Mouse (Mus musculus) lung, adult 18-20 months (tissue): ENCODE measurements at regions not wholly inside any gene's neighbourhood (a gene's known extent, or its start where the extent isn't known, plus 50 kb on each side); places are given as distances from the start of the nearest gene placed in this dataset.
A peak's percentile ranks its signal among the peaks of the same experiment; 100 is the strongest.

Source experiments
- DNase-seq, 2 experiments: peaks; one replicate each; pipeline ENCODE4 v3.0.0; 2022; ENCODE audit warnings: mixed read lengths in 2 of 2

DNA sequence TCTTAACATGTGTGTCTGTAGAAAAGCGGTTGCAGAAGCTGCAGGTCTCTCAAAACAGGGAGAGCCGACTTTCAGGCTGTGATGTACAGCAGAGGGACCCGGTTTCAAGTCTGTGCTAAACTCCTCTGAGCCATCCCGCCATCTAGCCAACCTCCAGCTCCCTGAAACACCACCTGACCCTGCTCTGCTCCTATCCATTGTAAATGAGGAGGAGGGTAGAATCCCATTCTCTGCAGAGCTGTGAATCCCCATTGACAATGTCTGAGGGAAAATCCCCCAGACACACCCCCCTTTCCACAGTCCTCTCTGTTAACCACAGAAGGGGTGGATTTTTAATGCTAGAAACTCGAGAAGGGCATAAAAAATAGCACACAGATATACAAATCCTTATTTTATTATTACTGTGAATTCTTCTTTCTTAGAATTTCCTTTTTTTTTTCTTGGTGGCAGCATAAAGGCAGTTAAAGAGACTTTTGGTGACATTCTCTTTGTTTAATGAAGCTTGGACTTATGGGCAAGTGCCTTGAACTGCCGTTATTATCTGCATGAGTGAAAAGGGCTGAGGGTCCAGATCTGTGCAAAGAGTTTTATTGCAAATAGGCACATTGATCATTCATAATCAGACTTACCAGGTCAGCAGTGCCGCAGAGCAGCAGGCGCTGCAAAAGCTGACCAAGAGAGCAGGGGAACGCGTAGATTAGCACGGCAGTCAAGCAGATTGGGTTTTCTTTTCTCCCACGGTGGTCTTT is 111.3 kb upstream of the Paqr3 start:
- DNase-seq = no peak

- DNase-seq = no peak
Observed at GRCm38 (mm10) chr5:97218712-97219111, 107.3 kb upstream of the Paqr3 start.

DNA sequence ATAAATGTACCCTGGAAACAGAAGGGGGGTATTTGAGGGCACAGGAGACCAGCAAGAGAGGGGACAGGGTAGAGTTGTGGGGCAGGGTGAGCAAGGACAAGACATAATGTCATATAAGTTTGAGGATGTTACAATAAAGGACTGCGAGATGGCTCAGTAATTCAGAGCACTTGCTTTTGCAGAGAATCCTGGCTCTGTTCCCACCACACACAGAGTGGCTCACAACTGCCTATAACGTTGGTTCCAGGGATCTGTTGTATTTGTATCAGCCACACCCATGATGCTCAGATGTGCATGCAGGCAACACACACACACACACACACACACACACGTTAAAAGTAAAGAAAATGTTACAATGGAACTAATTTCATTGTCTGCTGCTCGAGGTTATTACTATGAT is 94.2 kb upstream of the Paqr3 start:
- DNase-seq = no peak

DNA sequence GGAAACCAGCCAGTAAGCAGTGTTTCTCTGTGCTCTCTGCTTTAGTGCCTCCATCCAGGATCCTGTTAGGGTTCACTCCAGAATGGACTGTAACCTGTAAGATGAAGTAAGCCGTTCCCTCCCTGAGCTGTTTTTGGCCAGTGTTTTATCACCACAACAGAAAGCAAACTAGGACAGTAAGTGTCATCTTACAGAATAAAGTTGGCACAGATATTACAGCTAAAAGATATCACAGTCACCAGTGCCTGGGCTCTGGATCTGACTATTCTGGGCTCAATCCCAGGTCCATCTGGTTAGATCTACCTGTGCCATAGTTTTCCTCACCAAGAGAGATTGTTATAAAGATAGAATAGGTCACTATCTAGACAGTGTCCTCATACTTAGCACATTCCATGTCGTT is 92.9 kb upstream of the Paqr3 start:
- no peak for DNase-seq

DNA sequence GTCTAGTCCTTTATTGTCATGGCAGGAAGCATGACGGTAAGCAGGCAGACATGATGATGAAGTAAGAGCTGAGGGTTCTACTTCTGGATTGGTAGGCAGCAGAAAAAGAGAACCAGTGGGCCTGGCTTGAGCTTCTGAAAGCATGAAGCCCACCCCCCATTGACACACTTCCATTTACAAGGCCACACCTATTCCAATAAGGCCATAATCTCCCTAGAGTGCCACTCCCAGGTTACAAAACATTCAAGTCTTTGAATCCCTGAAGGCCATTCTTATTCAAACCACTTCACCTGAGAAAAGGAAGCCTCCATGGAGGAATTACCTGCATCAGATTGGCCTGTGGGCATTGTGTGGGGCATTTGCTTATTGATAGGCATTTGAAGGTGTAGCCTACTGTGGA is 92.2 kb upstream of the Paqr3 start:
- no peak for DNase-seq

GRCm38 (mm10) chr5:97202557-97202956 is 91.2 kb upstream of the Paqr3 start:
- no peak for DNase-seq

DNA sequence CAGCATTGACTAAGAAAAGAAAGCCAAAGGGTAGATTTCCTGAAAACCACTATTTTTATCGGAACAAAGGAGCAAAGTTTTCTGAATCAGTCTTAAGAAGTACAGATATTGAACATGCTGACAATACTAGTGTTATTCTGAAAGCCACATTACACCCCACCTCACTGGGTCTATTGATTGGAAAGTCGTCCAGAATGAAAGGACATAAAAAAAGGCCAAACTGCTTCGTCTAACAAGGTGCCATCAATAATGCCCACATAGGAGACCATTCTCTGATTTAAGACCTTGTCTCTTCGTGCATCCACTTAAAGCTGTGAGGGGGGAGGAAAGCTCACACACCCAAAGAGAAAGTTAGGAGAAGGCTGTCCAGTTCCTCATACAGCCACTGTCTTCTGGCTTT is 89.3 kb upstream of the Paqr3 start:
- no peak for DNase-seq

DNA sequence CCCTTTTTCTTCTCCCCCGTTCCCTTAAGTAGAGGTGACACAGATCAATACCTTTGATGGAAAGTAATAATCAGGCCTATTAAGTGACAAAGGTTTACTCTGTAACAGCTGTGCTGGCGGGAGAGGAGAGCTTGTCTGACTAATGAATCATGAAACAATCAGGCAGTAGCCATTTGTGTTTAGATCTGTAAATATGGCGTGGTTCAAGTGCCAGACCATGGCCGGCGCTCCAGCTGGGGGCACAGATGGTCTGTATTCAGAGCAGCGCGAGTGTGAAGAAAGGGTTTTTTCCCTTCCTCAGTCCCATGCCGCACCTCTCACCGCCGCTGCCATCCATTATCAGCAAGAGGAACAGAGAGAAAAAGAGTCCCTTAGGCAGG is 83.9 kb upstream of the Paqr3 start:
- DNase-seq = no peak

DNA sequence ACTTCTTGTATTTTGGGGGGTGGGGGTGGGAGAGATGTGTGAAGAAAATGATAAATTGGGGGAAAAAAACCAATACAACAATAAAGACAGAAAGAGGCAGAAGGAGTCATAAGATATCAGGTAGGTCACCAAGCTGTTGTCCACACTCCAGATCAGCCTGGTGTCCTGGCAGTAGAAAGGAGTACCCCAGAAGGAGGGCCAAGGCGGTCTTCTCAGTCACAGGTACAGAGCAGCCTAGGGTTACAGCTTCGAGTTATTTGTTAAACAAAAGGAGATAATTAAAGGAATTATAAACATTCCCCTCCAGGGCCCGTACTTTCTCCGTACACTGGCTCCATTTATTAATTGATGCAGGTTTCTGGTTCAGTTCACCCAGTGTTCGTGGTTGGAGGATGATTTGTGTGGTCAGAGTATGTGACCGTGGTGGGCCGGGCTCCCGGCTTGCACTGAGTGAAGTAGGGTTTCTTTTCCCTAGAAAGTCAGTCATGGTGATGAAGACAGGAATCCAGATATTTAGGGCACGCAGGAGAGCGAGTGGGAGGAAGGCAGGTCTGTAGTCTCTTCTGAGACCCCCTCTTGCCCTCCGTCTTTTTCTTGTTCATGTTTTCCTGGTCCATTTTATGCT is 83.4 kb upstream of the Paqr3 start:
- no peak for DNase-seq

- DNase-seq = no peak
Observed at GRCm38 (mm10) chr5:97192656-97193055, 81.3 kb upstream of the Paqr3 start.

- no peak for DNase-seq
Observed at GRCm38 (mm10) chr5:97190695-97191094, 79.3 kb upstream of the Paqr3 start.

DNA sequence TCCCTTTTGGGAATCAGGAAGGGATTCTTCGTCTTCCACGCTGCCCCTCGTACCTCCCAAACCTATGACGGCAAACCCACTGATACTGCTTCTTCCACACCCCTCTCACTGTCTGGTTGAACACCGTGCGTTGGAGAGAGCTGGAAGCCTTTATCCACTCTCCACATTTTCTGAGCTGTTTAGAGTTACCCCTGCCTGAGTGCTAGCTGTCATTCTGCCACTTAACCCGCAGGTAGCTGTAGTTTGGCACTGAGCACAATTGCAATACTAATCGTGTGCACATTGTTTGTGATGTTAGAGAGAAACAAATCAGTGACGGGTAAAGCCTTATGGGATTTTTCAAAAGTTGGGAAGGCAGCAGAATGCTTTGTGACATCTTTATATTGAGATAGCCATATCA is 73.1 kb upstream of the Paqr3 start:
- no peak for DNase-seq

DNA sequence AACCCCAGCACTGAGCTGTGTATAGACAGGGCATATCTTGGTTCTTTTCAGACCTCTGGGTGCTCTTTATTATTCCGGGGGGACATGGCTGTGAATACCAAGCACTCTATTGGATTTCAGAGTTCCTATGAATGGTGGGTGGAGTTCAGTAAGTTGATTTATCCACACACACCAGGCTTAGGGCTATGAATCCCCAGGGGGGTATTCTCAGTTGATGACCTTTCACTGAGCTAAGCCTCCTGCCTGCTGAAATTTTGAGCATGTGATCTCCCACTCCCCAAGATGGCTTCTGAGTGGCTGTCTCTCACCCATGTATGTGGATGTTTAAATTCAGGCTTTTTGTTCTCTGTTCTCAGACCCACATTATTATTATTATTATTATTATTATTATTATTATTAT is 69.9 kb upstream of the Paqr3 start:
- no peak for DNase-seq

GRCm38 (mm10) chr5:97174446-97174845 is 63.0 kb upstream of the Paqr3 start:
- no peak for DNase-seq

- no peak for DNase-seq
Observed at GRCm38 (mm10) chr5:97167401-97168249, 56.2 kb upstream of the Paqr3 start.

DNA sequence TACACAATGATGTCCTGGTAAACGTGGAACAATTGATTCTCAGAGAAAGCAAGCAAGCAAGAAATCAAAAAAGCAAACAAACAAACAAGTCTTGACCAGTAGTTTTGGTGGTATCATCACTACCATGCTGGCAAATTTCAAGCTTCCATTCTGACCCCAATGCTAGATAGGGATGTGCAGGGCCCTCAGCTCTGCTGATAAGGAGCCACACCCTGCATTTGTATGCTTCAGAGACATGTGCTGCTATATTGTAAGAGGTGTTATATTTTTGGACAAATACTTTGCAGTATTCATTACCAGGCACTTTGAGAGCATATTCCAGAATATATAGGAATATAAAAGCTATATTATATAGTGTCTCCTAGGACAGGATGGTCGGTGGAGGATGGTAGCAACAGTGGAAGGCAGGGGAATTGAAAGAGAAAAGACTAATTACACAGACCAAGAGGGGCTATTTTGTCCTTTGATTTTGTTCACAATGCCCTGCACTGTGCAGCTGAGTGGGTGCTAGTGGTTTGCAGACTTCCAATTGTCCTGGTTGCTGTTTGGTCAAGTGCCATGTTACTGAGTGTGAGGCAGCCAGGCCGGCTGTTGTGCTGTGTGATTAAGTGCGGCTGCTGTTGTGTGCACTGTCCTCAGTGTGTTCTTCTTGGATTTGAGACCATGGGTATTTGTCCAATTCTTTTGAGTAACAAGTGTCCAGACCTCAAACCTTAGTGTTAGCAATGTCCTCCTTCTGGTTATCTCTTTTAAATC is 54.9 kb upstream of the Paqr3 start:
- peak; percentile 25 to 44 for DNase-seq
